Mouse (Mus musculus): Measurements from ENCODE around the gene Mical3. TPM values are rescaled to one million over a fixed set of nuclear protein-coding genes. Genes with fewer than 3 reads are reported as not detected.

Mical3 gene
- polyA plus RNA-seq, 1 experiment: 16.2 TPM

DNA sequence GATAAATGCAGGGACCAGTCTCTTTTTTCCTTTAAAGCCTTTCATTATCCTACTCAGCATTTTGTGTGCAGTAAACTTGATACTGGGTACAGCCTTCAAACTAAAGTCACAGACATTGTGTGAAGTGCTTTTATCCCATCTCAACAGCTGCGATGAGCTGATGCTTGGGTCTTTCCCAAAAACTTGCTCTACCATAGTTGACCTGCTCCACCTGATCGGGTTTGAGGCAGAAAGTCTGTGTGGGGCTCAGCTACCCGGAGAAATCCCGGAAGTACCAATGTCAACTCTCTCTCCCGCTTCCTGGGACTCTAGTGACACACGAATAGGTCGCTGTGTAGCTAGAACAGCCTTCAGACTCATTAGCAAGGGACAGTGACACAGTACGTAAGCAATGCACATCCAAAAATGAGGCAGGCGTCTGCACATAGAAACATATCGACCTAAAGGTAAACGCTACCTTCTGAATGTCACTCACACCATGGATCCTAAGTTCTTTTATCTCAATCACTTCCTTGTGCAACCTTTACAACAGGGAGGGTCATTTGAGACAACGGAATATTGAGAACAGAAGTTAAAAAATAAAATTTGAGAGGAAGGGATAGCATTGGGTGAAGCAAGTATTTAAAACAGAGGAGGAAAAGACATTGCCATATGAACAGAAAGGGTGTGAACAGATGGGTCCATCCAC, 191.9 kb downstream of the Mical3 start:
- Histone ChIP-seq H3K36me3 (ENCODE audit: control insufficient read depth, insufficient read depth, low read length) (no peaks in the 10 kb centered on the region), H3K27ac (ENCODE audit: control insufficient read depth, insufficient read depth, low read length) (no peak overlapping the region), H3K4me3 (ENCODE audit: control insufficient read depth, insufficient read depth, low read length) (no peak overlapping the region), H3K4me1 (replicated peaks; ENCODE audit: control insufficient read depth, insufficient read depth, low read length) (peaks cover 46% of the 10 kb centered on the region), H3K27me3 (ENCODE audit: control insufficient read depth, insufficient read depth, low read length) (no peaks in the 10 kb centered on the region)
- 96% methylated on average over 12 of the region's 12 CpGs for WGBS
- no peak for DNase-seq
- TF ChIP-seq CTCF (IDR thresholded peaks at IDR 0.05; ENCODE audit: borderline replicate concordance, control insufficient read depth, extremely low read depth, insufficient read depth, low read length, poor library complexity): no peak
- TF ChIP-seq POLR2A (IDR thresholded peaks at IDR 0.05; ENCODE audit: control insufficient read depth, extremely low read depth, insufficient read depth, low read length, poor library complexity): no peak

- WGBS: 87% methylated on average over 11 of the region's 11 CpGs
- Histone ChIP-seq H3K27me3 (ENCODE audit: control insufficient read depth, insufficient read depth, low read length) (no peaks in the 10 kb centered on the region), H3K27ac (ENCODE audit: control insufficient read depth, insufficient read depth, low read length) (no peak overlapping the region), H3K36me3 (ENCODE audit: control insufficient read depth, insufficient read depth, low read length) (no peaks in the 10 kb centered on the region), H3K4me1 (replicated peaks; ENCODE audit: control insufficient read depth, insufficient read depth, low read length) (peaks cover 54% of the 10 kb centered on the region), H3K4me3 (ENCODE audit: control insufficient read depth, insufficient read depth, low read length) (no peak overlapping the region)
- no peak for TF ChIP-seq POLR2A (IDR thresholded peaks at IDR 0.05; ENCODE audit: control insufficient read depth, extremely low read depth, insufficient read depth, low read length, poor library complexity)
- no peak for TF ChIP-seq CTCF (IDR thresholded peaks at IDR 0.05; ENCODE audit: borderline replicate concordance, control insufficient read depth, extremely low read depth, insufficient read depth, low read length, poor library complexity)
- DNase-seq: no peak
Measured at GRCm38 (mm10) chr6:120937999-120938608, 192.7 kb downstream of the Mical3 start.

DNA sequence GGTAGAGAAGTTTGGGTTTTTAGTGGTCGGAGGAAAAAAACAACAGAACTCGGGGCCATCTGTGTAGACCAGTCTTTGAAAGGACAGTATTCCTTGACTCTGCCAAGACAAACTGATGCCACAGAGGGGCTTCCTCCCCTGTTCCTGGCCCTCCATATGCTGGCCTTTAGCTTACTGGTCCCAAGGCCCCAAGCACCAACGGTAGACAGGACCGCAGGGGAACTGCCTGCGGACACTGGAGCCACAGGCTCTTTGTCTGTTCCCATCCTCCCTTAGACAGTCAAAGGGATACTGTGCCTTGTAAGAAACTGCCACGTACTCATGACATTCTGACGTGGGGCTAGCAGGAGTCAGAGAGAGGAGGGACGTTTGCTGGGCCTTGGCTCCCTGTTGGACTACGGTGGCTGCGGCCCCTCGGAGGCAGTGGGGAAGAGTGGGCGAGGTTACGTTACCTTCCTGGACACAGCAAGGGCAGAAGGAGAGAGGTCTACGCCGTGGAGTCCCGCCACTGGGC, 193.6 kb downstream of the Mical3 start:
- no peaks in the 10 kb centered on the region for H3K36me3 ChIP-seq (ENCODE audit: control insufficient read depth, insufficient read depth, low read length)
- no peaks in the 10 kb centered on the region for H3K27me3 ChIP-seq (ENCODE audit: control insufficient read depth, insufficient read depth, low read length)
- H3K4me1 ChIP-seq (replicated peaks; ENCODE audit: control insufficient read depth, insufficient read depth, low read length): peaks cover 64% of the 10 kb centered on the region
- no peak for DNase-seq
- H3K27ac ChIP-seq (ENCODE audit: control insufficient read depth, insufficient read depth, low read length): no peak overlapping the region
- WGBS: 94% methylated on average over 16 of the region's 16 CpGs
- TF ChIP-seq POLR2A (IDR thresholded peaks at IDR 0.05; ENCODE audit: control insufficient read depth, extremely low read depth, insufficient read depth, low read length, poor library complexity) (no peak), CTCF (IDR thresholded peaks at IDR 0.05; ENCODE audit: borderline replicate concordance, control insufficient read depth, extremely low read depth, insufficient read depth, low read length, poor library complexity) (no peak)
- H3K4me3 ChIP-seq (ENCODE audit: control insufficient read depth, insufficient read depth, low read length): no peak overlapping the region

- Histone ChIP-seq H3K4me1 (replicated peaks; ENCODE audit: control insufficient read depth, insufficient read depth, low read length) (peaks cover 77% of the 10 kb centered on the region), H3K27me3 (ENCODE audit: control insufficient read depth, insufficient read depth, low read length) (no peaks in the 10 kb centered on the region), H3K36me3 (ENCODE audit: control insufficient read depth, insufficient read depth, low read length) (no peaks in the 10 kb centered on the region), H3K27ac (ENCODE audit: control insufficient read depth, insufficient read depth, low read length) (peak overlapping the region; percentile 90), H3K4me3 (ENCODE audit: control insufficient read depth, insufficient read depth, low read length) (peak overlapping the region; percentile 18; the same call in 1 of the 2 replicates)
- DNase-seq: peak; percentile 85
- 7% methylated on average over 4 of the region's 4 CpGs for WGBS
- TF ChIP-seq CTCF (IDR thresholded peaks at IDR 0.05; ENCODE audit: borderline replicate concordance, control insufficient read depth, extremely low read depth, insufficient read depth, low read length, poor library complexity): no peak
- no peak for TF ChIP-seq POLR2A (IDR thresholded peaks at IDR 0.05; ENCODE audit: control insufficient read depth, extremely low read depth, insufficient read depth, low read length, poor library complexity)
Measured at GRCm38 (mm10) chr6:120934176-120934575, 196.6 kb downstream of the Mical3 start.

DNA sequence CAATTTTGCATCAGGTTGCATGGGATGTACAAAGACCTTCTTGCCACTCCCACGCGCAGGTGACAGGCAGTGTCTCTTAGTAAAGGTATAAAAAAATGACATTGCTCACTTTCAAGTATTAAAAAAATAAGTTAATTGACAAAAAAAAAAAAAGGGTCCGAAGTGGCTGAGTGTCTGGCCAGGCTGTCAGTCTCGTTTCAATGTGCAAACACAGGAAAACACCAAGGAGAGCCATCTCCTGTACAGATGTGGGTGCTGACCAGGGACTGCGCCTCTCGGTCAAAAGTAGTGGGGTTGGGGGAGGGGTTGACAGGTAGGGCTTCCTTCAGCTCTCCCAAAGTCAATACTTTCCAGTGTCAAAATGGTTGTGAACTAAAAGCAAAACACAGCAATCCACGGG, 197.1 kb downstream of the Mical3 start:
- Histone ChIP-seq H3K27ac (ENCODE audit: control insufficient read depth, insufficient read depth, low read length) (peak overlapping the region; percentile 90), H3K4me1 (replicated peaks; ENCODE audit: control insufficient read depth, insufficient read depth, low read length) (peaks cover 82% of the 10 kb centered on the region), H3K27me3 (ENCODE audit: control insufficient read depth, insufficient read depth, low read length) (no peaks in the 10 kb centered on the region), H3K4me3 (ENCODE audit: control insufficient read depth, insufficient read depth, low read length) (peak overlapping the region; percentile 18; the same call in 1 of the 2 replicates), H3K36me3 (ENCODE audit: control insufficient read depth, insufficient read depth, low read length) (no peaks in the 10 kb centered on the region)
- no peak for DNase-seq
- WGBS: 57% methylated on average over 7 of the region's 7 CpGs
- no peak for TF ChIP-seq POLR2A (IDR thresholded peaks at IDR 0.05; ENCODE audit: control insufficient read depth, extremely low read depth, insufficient read depth, low read length, poor library complexity)

GRCm38 (mm10) chr6:120932597-120932996, 198.2 kb downstream of the Mical3 start:
- TF ChIP-seq CTCF (IDR thresholded peaks at IDR 0.05; ENCODE audit: borderline replicate concordance, control insufficient read depth, extremely low read depth, insufficient read depth, low read length, poor library complexity) (no peak; the same call in 1 of the 2 replicates), POLR2A (IDR thresholded peaks at IDR 0.05; ENCODE audit: control insufficient read depth, extremely low read depth, insufficient read depth, low read length, poor library complexity) (0 out of 2 replicates have a peak, but pooled peaks have one; percentile 52)
- H3K27ac ChIP-seq (ENCODE audit: control insufficient read depth, insufficient read depth, low read length): peak overlapping the region; percentile 90
- peak; percentile 77 for DNase-seq

More at GRCm38 (mm10) chr6:120932597-120932996, 198.2 kb downstream of the Mical3 start:
- peak overlapping the region; percentile 34 for H3K4me3 ChIP-seq (ENCODE audit: control insufficient read depth, insufficient read depth, low read length)
- peaks cover 79% of the 10 kb centered on the region for H3K4me1 ChIP-seq (replicated peaks; ENCODE audit: control insufficient read depth, insufficient read depth, low read length)
- no peaks in the 10 kb centered on the region for H3K27me3 ChIP-seq (ENCODE audit: control insufficient read depth, insufficient read depth, low read length)
- WGBS: 62% methylated on average over 12 of the region's 12 CpGs
- no peaks in the 10 kb centered on the region for H3K36me3 ChIP-seq (ENCODE audit: control insufficient read depth, insufficient read depth, low read length)

Data from thymus, adult 2 months (tissue).